Mouse (Mus musculus): ENCODE measurements around the gene Actr3.

GRCm38 (mm10) chr1:125464011-125464410, 28.5 kb upstream of the Actr3 start:
- TF ChIP-seq CTCF (IDR thresholded peaks at IDR 0.05; ENCODE audit: borderline replicate concordance, insufficient read depth, low read depth, low read length), result no peak
- TF ChIP-seq POLR2A (IDR thresholded peaks at IDR 0.05; ENCODE audit: borderline replicate concordance, insufficient read depth, low read length), result no peak

Measured in cerebellum, adult 2 months (tissue).